Mouse (Mus musculus): ENCODE measurements at regions not wholly inside any gene's neighbourhood (a gene's known extent, or its start where the extent isn't known, plus 50 kb on each side); places are given as distances from the start of the nearest gene placed in this dataset.

GRCm38 (mm10) chrX:93905531-93905930 is 62.9 kb upstream of the AU015836 start:
- TF ChIP-seq POLR2A (IDR thresholded peaks at IDR 0.05; ENCODE audit: low read depth, low read length) (no peak), CTCF (IDR thresholded peaks at IDR 0.05; ENCODE audit: extremely low read depth, insufficient read depth, insufficient read length, insufficient replicate concordance) (no peak)

Data from spleen, adult 2 months (tissue).